Mouse (Mus musculus) MEL-GATA-1-ER (cell line): ENCODE measurements around the gene Anxa7.

Experiments
- DNase-seq: peaks from one replicate; pipeline ENCODE4 v3.0.0-alpha.2; 2012; ENCODE audit warnings: low read depth; ENCODE audit errors: extremely low read depth

The Anxa7 gene

GRCm38 (mm10) chr14:20479291-20480194 is at the start of gene Anxa7:
Anxa7 (minus strand) TSS chr14:20480133.
- DNase-seq, result peak; percentile 46

- no peak for DNase-seq
Measured at GRCm38 (mm10) chr14:20529643-20530042, 49.7 kb upstream of the Anxa7 start.

GRCm38 (mm10) chr14:20520179-20520578 is 40.2 kb upstream of the Anxa7 start:
- no peak for DNase-seq

GRCm38 (mm10) chr14:20508424-20508823 is 28.5 kb upstream of the Anxa7 start:
- DNase-seq, result no peak

GRCm38 (mm10) chr14:20502966-20503365 is 23.0 kb upstream of the Anxa7 start:
- DNase-seq, result no peak

- no peak for DNase-seq
Measured at GRCm38 (mm10) chr14:20499982-20500381, 20.0 kb upstream of the Anxa7 start.

- no peak for DNase-seq
Measured at GRCm38 (mm10) chr14:20496603-20497002, 16.7 kb upstream of the Anxa7 start, which contains the start of gene Mss51. Mss51 (minus strand) TSS chr14:20496901.

GRCm38 (mm10) chr14:20486031-20486430 is 6.1 kb upstream of the Anxa7 start:
- DNase-seq, result no peak

GRCm38 (mm10) chr14:20482051-20482751 is 2.3 kb upstream of the Anxa7 start:
- DNase-seq, result peak; percentile 51

- DNase-seq, result peak; percentile 56
Measured at GRCm38 (mm10) chr14:20481211-20481610, 1.3 kb upstream of the Anxa7 start.

- no peak for DNase-seq
Measured at GRCm38 (mm10) chr14:20480195-20480579, 254 bp upstream of the Anxa7 start.

- DNase-seq, result peak; percentile 84
Measured at GRCm38 (mm10) chr14:20478801-20479200, 1.1 kb downstream of the Anxa7 start.

- no peak for DNase-seq
Measured at GRCm38 (mm10) chr14:20478385-20478784, 1.5 kb downstream of the Anxa7 start.

- no peak for DNase-seq
Measured at GRCm38 (mm10) chr14:20477261-20478025, 2.5 kb downstream of the Anxa7 start.

GRCm38 (mm10) chr14:20460216-20460615 is 19.7 kb downstream of the Anxa7 start:
- no peak for DNase-seq

- no peak for DNase-seq
Measured at GRCm38 (mm10) chr14:20458378-20458777, 21.6 kb downstream of the Anxa7 start.

GRCm38 (mm10) chr14:20452929-20453328 is 27.0 kb downstream of the Anxa7 start:
- DNase-seq, result no peak

GRCm38 (mm10) chr14:20451765-20452331 is 28.1 kb downstream of the Anxa7 start, which contains the start of gene Cfap70:
Cfap70 (minus strand) TSS chr14:20452226.
- no peak for DNase-seq

- DNase-seq, result no peak
Measured at GRCm38 (mm10) chr14:20451302-20451701, 28.6 kb downstream of the Anxa7 start.

- DNase-seq, result no peak
Measured at GRCm38 (mm10) chr14:20447209-20447608, 32.7 kb downstream of the Anxa7 start.

- DNase-seq, result no peak
Measured at GRCm38 (mm10) chr14:20442252-20442651, 37.7 kb downstream of the Anxa7 start.
